Mouse (Mus musculus): ENCODE data around the gene Lbr.

DNA sequence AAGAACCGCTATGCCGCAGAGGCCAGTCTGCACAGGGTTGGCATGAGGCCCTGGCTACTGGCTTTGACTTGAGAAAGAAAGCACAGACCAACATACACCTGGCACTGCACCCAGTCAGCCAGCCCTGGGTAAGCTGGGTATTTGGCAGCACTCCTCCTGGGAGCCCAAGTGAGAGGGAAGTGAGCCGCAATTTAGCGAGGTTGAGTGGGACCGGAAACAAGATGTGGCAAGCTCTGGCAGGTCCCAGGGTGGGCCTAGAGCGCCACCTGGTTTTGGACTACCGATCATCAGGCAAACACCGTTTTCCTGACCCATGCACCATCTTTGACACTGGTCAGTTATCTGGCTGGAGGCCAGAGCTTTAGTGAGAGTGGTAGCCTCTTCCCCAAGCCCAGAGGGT lies 38.7 kb upstream of the Lbr start:
- TF ChIP-seq CTCF (IDR thresholded peaks at IDR 0.05) (peak; percentile 83), POLR2A (IDR thresholded peaks at IDR 0.05; ENCODE audit: insufficient read depth, low read depth, low read length) (no peak)
